Mouse (Mus musculus) heart, postnatal 25 days (tissue): ENCODE measurements around the gene Ngfr. TPM values are rescaled to one million over a fixed set of nuclear protein-coding genes. Genes with fewer than 3 reads are reported as not detected.
A peak's percentile ranks its signal among the peaks of the same experiment; 100 is the strongest.

Source experiments
- DNase-seq: peaks from one replicate; pipeline ENCODE4 v3.0.0; 2022; ENCODE audit warnings: low spot score
- intact Hi-C: fragments of 180-260 bp; cut with DNase I; formaldehyde crosslinking; loops from one replicate; pipeline ENCODE4 v1.15.1; 2025
- total RNA-seq, 2 experiments: library from RNA; stranded (reverse); gene quantifications; 2 replicates each; pipeline ENCODE4 v1.2.3; 2021

The Ngfr gene
- total RNA-seq, 2 experiments from 2014 or later, result 0.44 to 0.70 TPM

DNA sequence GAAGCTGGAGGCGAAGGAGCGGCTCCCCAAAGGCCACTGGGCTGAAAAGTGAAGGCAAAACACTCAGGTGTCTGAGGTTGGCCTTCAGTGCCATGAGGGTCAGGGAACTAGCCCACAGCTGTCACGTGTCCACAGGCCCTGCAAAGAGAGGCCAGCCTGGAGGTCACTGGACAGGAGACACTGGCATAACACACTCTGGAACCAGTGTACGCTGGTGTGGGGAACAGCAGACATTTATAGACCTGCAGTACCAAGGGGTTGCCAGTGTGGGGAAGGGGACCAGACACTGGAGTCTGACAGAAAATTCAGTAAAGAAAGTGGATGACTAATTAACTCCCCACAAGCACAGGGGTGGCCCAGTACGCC is 8.6 kb upstream of the Ngfr start:
- intact Hi-C loops, result no loop called here
- no peak for DNase-seq

DNA sequence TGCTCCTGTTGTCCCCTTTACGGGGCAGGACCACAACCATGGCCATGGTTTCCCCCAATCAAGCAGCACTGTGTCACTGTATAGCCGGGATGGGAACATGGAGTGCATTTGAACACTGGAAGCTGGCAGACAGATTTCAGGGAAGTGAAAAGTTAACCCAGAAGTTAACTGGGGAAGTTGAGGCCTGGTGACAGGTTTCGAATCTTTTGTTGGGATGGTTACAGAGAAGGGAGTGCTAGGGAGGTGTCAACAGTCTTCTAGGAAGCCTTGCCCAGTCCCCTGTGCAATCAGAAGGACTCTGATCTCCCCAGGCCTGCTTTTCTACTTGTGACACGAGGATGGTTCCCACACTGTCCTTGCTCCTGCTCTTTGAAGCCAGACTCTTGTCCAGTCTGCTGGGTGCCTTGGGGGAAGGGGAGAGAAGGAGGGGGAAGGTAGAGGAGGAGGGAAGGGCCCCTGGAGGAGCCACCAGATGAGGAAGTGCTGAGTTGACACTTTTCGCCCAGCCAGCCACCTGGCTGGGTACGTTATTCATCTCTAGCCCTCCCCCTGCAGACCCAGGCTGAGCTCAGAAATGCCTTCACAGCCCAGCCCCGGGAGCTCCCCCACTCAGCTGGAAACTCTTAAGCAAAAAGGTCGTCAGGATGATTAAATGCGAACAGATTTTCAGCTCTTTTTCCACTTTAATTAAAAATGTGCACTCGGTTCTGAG is 8.1 kb upstream of the Ngfr start:
- no peak for DNase-seq
- intact Hi-C loops, result no loop called here

DNA sequence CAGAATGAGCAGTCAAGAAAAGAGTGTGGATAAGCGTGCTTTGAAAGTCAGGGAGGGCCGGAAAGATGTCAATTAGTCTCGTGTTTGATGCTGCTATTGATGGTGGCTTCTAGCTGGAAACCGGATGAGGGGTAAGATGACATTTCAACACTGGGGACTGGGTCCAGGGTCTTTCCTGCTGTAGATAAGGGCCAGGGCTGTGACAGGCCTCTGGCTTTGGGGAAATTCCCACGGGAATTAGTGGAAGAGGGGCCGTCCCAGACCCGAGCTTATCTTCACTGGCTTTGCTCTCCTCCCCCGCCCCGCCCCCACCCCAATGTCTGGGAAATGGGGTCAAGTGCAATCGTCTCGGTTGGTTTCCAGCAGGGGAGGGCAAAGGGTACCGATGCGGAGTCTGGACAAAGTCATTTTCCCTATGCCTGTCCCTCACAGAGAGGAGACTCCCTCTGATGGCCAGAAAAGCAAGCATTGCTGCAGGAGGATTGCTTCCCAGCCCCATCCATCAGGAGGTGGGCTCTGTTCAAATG is 7.2 kb upstream of the Ngfr start:
- DNase-seq, result no peak
- intact Hi-C loops, result no loop called here

DNA sequence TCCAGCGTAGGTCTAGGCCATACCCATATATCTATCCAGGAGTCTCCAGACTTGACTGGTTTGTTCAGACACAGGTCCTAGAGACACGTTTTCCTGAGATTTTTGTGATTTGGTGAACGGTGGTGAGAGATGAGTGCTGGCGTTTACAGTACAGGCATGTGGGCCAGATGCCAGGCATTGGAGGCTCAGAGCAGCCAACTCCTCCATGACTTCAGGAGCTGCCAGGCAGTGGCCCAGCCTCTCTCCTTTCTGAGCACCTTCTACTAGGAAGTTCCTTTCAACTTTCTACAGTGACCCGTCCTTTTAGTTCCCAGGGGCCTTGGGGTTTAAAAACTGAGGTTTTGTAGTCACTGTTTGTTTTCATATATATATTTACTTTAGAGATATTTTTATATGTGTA is 6.0 kb upstream of the Ngfr start:
- intact Hi-C loops, result no loop called here

DNA sequence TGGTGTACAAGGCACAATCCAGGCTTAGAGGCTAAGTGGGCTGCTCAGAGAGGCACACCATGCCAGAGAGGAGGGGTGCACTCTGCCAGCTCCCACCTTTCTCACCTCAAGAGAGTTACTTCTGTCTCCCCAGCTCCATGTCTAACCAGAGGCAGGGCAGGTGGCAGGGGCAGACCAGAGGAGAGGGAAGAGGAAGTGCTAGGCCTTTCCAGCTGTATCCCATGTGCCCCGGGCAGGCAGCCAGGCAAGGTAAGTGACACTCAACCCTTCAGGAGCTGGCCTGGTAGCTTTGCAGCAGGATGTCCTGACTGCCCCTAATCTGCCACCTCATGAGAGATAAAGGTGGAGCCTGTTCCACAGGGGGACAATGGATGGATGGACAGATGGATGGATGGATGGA is 5.2 kb upstream of the Ngfr start:
- intact Hi-C loops, result no loop called here
- no peak for DNase-seq

More for the DNA sequence above, 6.0 kb upstream of the Ngfr start:
- DNase-seq, result no peak

DNA sequence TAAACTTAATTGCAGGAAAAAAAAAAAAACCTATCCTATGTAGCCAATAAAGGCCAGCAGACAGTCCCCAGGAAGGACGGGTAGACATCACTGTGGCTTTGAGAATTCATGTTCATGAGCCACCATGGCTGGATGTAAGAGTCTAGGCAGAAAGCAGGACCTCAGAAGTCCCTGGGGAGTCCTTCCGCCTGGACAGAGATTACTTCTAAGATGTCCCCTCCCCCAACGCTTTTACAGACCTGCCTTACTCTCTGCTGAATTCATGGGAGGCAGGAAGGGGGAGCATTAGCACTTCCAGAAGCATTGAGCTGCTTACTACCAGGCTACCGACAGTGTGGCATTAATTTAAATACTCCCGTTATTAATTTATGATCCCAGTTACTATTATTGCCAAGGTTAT is 1.7 kb upstream of the Ngfr start:
- intact Hi-C loops, result loop anchor here (5.0 kb wide), 1 partner anchor 58 kb away; no protein-coding TSS in a partner anchor
- no peak for DNase-seq

DNA sequence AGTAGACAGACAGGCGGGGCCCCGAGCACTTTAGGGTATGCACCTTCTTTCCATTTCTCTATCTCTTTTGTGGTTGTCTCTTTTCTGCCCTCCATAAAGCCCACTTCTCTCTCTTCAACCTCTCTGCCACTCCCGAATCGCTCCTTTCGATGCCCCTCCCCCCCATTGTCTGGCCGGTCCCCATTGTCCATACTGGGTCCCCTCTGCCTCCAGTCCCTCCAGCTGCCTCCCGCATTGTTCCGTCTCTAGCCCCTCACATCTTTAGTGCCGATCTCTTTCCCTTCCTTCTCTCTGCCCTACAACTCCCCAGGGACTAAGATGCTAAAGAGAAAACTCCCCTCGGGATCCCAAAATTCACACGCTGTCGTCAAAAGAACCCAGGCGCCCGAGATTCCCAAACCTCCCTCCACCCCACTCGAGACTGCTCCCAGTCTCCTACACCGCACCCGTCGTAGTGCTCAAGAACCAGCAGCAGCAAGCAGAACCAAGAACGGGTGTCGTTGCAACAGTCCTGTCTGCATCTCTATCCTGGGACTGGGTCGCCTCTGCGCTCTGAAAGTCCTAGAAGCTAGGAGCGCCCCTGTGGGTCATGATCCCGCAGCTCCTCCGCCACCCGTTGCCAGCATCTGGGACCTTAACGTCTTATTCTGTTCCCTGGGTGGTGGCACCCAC is 648 bp downstream of the Ngfr start:
- intact Hi-C loops, result loop anchor here (1.0 to 5.0 kb wide), 2 partner anchors 54 to 60 kb away; no protein-coding TSS in a partner anchor
- no peak for DNase-seq

DNA sequence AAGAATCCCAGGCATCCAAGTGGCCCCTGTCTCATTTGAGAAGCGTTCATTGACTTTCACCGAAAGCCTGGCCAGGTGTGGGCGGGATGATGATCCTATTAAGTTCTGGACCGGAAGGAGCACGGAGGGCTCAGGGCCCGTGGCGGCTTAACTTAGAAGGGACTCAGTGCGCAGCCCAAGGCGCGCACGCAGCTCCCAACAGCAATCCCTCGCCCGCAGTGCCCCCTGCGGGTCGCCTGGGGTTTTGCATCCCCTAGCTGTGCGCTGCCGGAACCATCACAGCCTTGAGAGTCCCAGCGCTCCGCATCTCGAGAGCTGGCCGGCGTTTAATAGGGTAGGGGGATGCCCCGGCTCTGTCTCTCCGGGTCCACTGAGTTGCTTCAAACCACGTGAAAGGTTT is 1.4 kb downstream of the Ngfr start:
- peak; percentile 58 for DNase-seq
- intact Hi-C loops, result loop anchor here (1.0 to 5.0 kb wide), 2 partner anchors 53 to 61 kb away; no protein-coding TSS in a partner anchor

DNA sequence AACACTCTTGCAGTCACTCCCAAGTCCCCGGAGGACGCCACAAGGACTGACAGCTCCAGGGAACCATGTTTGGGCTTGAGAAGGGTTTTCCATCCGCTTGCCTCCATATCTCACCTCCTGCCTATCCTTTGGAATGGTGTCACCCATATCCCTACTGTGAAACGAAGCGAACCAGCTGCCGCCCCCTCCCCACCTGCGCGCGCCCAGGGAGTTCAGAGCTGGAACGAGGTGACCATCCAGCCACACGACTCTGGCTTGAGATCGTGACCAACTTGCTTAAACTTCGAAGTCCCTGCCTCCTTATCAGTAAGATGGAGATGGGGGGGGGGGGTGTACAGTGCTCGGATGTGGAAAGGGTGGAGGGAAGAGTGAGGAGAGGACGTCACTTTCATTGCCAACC is 1.9 kb downstream of the Ngfr start:
- intact Hi-C loops, result loop anchor here (1.0 to 5.0 kb wide), 2 partner anchors 52 to 62 kb away; no protein-coding TSS in a partner anchor
- no peak for DNase-seq

DNA sequence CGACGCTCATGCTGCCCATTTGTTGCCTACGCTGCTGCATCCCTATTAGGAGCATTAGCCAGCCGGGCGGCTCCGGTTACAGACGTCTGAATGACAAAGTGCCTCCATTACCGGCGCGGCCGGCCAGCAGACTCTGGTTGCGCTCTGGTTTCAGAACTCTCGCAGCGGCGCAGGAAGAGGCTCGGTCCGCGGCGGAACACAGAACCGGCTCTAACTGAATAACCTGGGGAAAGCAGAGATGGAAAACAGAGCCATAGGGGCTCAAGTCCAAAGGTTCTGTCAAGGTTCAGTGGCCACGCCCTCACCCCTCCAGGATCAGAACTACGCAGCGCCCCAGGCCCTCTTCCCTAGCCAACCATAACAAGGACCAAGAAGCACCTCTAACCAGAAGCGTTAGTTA is 2.3 kb downstream of the Ngfr start:
- no peak for DNase-seq
- intact Hi-C loops, result loop anchor here (5.0 kb wide), 1 partner anchor 62 kb away; no protein-coding TSS in a partner anchor

DNA sequence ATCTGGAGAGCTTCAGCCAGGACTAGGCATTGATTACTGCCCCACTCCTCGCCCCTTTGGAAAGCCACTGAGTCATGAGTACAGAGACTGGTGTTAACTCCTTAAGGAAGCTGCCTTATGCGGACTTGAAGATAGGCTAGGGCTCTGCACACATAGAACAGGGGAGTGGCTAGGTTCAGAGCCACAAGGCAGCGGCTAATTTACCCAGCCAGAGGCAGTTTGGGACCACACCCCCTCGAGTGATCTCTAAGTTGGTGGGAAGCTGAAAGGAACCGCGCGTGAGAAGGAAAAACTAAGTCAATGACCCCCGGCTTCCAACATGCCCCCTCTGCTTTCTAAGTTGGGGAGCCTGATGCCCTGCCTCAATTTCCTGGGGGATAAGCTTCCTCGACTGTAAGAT is 2.9 kb downstream of the Ngfr start:
- intact Hi-C loops, result loop anchor here (5.0 kb wide), 1 partner anchor 63 kb away; no protein-coding TSS in a partner anchor
- no peak for DNase-seq

DNA sequence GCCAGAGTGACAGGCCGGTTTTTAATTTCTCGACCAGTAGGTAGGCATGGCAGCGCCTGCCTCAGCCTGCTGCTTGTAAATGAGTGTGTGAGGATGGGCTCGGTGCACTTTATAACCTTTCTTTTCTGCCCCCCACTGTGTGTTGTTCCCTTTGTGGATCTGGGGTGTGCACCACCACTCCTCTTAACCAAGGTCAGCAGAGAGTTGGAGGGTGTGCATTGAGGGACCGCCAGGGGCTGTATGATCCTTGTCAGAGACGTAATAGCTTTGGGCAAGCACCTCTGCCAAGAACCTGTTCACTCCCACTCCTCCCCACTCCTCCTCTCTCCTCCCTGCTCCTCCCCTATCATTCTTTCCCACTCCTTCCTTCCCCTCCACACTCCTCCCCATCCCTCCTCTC is 4.1 kb downstream of the Ngfr start:
- intact Hi-C loops, result no loop called here
- no peak for DNase-seq

DNA sequence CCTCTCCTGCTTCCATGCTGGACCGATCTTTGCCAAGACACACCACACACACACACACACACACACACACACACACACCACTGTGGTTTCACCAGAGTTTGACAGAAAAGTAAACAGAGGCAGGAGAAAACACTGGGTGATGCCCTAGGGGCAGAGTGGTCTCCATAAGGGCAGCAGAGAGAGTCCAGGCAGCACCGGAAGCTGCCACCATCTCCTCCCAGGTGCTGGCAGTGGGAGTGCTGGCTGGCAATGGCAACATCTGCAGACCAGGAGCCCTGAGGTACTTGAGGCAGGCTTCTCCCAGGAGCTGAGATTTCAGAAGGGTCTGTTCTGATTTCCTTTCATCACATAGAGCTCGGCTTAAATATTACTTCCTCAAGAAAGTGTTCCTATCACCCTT is 5.3 kb downstream of the Ngfr start:
- no peak for DNase-seq
- intact Hi-C loops, result no loop called here

DNA sequence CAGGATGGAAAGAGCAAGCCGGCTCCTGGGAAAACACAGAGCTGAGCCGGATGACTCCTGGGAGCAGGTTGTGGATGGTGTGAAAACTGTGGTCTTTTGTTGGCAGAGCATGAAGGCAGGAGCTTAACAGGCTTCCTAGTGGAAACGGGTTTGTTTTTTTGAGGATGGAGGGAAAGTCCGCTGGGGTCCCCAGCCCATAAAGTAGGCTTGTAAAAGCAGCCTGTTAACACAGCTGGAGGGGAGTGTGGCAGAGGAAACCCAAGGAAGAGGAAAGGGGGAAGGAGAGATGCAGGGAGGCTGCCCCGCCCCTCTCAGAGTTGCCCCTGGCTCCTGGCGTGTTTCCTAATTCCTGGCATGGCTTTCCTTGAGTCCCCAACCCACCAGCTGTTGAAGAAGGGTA is 8.1 kb downstream of the Ngfr start:
- intact Hi-C loops, result no loop called here
- DNase-seq, result no peak

DNA sequence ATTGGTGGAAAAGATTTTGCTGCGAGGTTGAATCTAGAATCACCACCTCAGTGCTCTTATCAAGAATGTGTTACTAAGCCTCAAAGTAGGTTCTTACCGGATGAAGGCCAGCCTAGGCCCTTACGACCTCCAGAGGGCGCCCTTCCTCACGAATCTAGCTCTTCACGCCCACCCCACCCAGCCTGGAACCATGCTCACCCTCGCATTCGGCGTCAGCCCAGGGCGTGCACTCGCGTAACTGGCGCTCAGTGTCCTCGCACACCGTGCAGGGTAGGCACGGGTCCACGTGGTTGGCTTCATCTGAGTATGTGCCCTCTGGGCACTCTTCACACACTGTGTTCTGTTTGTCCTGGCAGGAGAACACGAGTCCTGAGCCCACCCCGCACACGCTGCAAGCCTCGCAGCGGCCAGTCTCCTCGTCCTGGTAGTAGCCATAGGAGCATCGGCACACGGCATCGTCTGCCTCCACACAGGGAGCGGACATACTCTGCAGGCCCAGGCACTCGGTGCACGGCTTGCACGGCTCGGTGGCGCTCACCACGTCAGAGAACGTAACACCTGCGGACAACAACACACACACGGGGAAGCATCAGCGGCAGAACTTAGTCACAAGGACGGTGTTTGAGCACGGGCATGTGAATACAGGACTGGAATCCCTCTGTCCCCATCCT is 9.6 kb downstream of the Ngfr start:
- DNase-seq, result no peak
- intact Hi-C loops, result no loop called here

DNA sequence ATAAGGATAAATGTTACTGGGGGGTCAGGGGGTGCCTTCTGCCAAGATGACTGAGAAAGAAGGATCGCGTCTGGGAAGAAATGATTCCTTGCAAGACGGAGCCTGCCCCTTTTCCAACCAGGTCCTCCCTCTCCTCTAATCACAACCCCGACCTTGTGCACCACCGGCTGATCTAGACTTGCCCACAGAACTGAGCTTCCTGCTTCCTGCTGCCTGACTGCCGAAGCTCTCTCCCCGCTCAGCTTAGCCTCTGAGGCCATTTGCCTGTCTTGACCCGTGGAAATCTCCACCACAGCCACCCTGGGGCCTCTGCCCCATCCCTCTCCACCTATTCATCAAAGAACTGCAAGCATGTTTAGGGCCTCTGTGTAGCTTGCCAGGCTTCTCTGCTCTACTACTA is 11.2 kb downstream of the Ngfr start:
- intact Hi-C loops, result no loop called here
- DNase-seq, result no peak

DNA sequence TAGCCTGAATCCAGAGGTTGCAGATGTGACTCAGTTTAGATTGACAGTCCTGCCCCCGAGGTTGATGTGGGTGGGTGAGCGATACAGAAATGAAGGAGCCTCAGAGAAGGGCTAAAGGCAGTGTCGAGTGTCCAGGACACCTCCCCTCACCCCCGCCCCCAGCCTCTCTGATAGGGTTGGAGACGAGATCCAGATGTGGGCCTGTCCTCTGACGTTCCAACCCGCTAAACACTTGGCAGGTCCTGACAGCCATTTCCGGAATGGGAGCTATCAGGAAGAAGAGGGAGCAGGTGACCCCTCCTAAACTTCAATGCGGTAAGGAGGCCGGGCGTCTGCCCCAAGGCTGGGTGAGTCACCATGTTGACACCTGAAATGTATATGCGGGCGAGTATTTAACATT is 11.7 kb downstream of the Ngfr start:
- intact Hi-C loops, result no loop called here
- DNase-seq, result no peak

DNA sequence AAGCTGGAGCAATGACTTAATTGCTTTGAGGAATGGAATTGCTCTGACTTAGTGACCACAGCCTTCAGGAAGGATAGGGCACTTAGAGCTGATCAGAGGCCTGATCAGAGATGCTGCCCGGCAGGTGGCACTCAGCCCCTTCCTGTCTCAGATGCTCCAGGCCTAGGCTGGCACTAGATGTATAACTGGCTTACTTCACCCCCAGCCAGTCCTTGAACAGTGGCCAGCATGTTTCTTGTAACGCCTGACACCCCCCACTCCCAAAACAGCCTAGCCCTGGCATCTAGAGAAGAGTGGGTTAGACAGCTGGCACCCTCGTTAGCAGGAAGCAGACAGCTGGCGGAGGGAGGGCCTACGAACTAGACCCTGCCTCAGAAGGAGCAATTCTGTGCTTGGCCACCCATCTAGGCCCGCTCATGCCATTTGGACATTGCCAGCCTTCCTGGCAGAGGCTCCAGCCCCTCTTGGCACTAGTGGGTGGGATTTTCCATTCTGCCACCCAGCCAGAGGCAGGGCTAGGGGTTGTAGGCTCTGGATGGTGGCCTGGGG is 12.7 kb downstream of the Ngfr start:
- intact Hi-C loops, result no loop called here

DNA sequence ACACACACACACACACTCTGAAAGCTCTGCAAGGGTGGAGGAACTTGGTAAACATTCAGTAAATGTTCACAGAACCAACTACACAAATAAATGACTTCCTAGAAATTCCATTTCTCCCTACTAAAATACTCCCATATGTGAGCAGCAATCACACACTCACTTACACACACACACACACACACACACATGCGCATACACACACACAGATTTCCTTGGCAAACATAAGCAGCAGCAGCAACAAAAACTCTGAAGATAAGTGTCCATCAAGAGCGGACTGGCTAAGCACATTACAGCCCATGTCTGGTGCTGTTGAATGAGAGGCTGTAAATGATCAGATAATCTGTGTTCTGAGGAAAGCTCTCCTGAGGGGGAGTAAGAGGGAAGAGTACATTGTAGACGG is 15.3 kb downstream of the Ngfr start:
- DNase-seq, result no peak
- intact Hi-C loops, result no loop called here

More for the DNA sequence above, 12.7 kb downstream of the Ngfr start:
- no peak for DNase-seq

DNA sequence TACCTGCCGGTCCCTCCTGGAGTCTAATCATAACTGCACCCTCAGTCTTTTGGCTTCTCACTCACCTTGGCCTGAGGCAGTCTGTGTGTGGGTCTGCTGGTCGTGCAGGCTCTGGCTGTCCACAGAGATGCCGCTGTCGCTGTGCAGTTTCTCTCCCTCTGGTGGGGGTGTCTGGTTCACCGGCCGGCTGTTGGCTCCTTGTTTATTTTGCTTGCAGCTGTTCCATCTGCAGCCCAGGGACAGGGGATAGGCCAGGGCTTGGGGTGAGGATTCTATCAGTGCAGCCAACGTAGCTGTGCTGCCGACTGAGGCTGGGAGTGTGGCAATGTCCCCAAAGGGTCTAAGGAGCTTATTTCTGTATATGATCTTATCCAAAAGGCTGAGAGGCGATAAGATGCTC is 15.8 kb downstream of the Ngfr start:
- intact Hi-C loops, result no loop called here

More for the DNA sequence above, 15.8 kb downstream of the Ngfr start:
- no peak for DNase-seq
